Mouse (Mus musculus) ES-E14 (cell line): ENCODE data around the gene Plekhg1. TPM values are rescaled to one million over a fixed set of nuclear protein-coding genes. Genes with fewer than 3 reads are reported as not detected.

Experiments
- DNase-seq: peaks from one replicate; pipeline ENCODE4 v3.0.0-alpha.2; 2013; ENCODE audit warnings: low read depth, low spot score
- H3K27ac ChIP-seq: 2 replicates; pipeline ENCODE4 v1.5.1; 2012; ENCODE audit warnings: low read depth, mild to moderate bottlenecking, low read length, moderate library complexity, mixed read lengths; ENCODE audit not compliant: poor library complexity, insufficient read depth, severe bottlenecking
- H3K36me3 ChIP-seq: 2 replicates; pipeline ENCODE4 v1.6.1; 2012; ENCODE audit warnings: mild to moderate bottlenecking, low read length, moderate library complexity, mixed read lengths; ENCODE audit not compliant: control insufficient read depth, poor library complexity, insufficient read depth, severe bottlenecking
- H3K4me1 ChIP-seq, 2 experiments: fragments of 150-350 bp in 1 of 2; sonication (generic) in 1 of 2; 2 replicates each; pipeline ENCODE4 v1.6.1; 2012; ENCODE audit warnings: low read length in 2 of 2, mild to moderate bottlenecking in 1 of 2, mixed read lengths in 1 of 2; ENCODE audit not compliant: control insufficient read depth in 2 of 2, insufficient read depth in 2 of 2, poor library complexity in 1 of 2
- H3K4me3 ChIP-seq, 2 experiments: fragments of 150-350 bp in 1 of 2; sonication (generic) in 1 of 2; 2 replicates each; pipeline ENCODE4 v1.5.1; 2012; ENCODE audit warnings: low read length in 2 of 2, low read depth in 1 of 2, mild to moderate bottlenecking in 1 of 2, mixed read lengths in 1 of 2; ENCODE audit not compliant: insufficient read depth in 1 of 2, poor library complexity in 1 of 2, severe bottlenecking in 1 of 2
- H3K9ac ChIP-seq: 2 replicates; pipeline ENCODE4 v1.6.1; 2012; ENCODE audit warnings: low read depth, mild to moderate bottlenecking, low read length, mixed read lengths; ENCODE audit not compliant: poor library complexity, insufficient read depth, severe bottlenecking
- H3K9me3 ChIP-seq: fragments of 150-350 bp; sonication (generic); 2 replicates; pipeline ENCODE4 v1.6.1; 2012; ENCODE audit warnings: low read depth, mild to moderate bottlenecking, low read length; ENCODE audit not compliant: control insufficient read depth, insufficient read depth
- CHD2 ChIP-seq: IDR thresholded peaks from 2 replicates; pipeline ENCODE4 v1.6.1; 2014; ENCODE audit warnings: mild to moderate bottlenecking, low read depth, low read length, inconsistent platforms
- HCFC1 ChIP-seq: IDR thresholded peaks from 2 replicates; pipeline ENCODE4 v1.6.1; 2012; ENCODE audit warnings: low read length, inconsistent platforms, borderline replicate concordance; ENCODE audit not compliant: insufficient read depth
- MAFK ChIP-seq: IDR thresholded peaks from 2 replicates; pipeline ENCODE4 v1.6.1; 2014; ENCODE audit warnings: mild to moderate bottlenecking, low read depth, low read length, inconsistent platforms; ENCODE audit not compliant: insufficient read depth
- ZC3H11A ChIP-seq: IDR thresholded peaks from 2 replicates; pipeline ENCODE4 v1.6.1; 2012; ENCODE audit warnings: low read depth, mild to moderate bottlenecking, inconsistent platforms, low read length, borderline replicate concordance
- ZNF384 ChIP-seq: IDR thresholded peaks from 2 replicates; pipeline ENCODE4 v1.6.1; 2012; ENCODE audit warnings: low read depth, low read length, inconsistent platforms
- in situ Hi-C, 2 experiments: fragments of 600-800 bp; cut with MboI; formaldehyde crosslinking; loops; one replicate each; pipeline ENCODE4 v1.15.1; 2025; ENCODE audit warnings: low sequenced_read_pairs in 2 of 2, inconsistent platforms in 1 of 2; ENCODE audit not compliant: unreplicated experiment in 2 of 2
- total RNA-seq: library from RNA; depleted of rRNA; stranded (reverse); fragments of 300-350 nt; gene quantifications from 2 replicates; pipeline ENCODE4 v1.2.3, GENCODE M21; 2012

Gene Plekhg1
- total RNA-seq, 1 experiment, result 8.8 TPM

DNA sequence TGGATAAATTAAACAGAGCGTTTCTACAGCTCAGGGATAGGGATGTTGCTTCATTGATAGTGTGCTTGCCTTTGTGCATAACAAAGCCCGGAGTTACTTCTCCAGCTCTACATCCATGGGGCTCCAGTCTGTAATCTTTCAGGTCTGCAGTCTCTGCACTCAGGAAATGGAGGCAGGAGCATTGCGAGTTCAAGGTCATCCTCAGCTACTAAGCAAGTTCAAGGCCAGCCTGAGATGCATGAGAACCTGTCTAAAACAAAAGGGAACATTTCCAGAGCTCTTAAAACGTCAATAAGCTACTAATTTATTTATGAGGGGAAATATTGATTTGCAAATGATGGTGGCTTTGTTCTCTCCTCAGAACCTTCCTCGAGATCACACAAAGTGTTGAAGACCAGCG, 209.1 kb downstream of the Plekhg1 start:
- Histone ChIP-seq H3K27ac (no peak overlapping the region; the same call in 1 of the 2 replicates), H3K9me3 (no peaks in the 10 kb centered on the region), H3K4me3 (no peak overlapping the region), H3K36me3 (peaks cover 7% of the 10 kb centered on the region; the same call in 1 of the 2 replicates), H3K4me1 (peaks cover 0 to 4% of the 10 kb centered on the region in 2 experiments; a peak in 1 of 4 replicates), H3K9ac (no peak overlapping the region)
- DNase-seq, result no peak
- TF ChIP-seq MAFK (no peak), CHD2 (no peak), ZC3H11A (no peak), HCFC1 (no peak)
- in situ Hi-C loops, result loop anchor here (10.0 kb wide), 3 partner anchors 365 to 415 kb away; no protein-coding TSS in a partner anchor

DNA sequence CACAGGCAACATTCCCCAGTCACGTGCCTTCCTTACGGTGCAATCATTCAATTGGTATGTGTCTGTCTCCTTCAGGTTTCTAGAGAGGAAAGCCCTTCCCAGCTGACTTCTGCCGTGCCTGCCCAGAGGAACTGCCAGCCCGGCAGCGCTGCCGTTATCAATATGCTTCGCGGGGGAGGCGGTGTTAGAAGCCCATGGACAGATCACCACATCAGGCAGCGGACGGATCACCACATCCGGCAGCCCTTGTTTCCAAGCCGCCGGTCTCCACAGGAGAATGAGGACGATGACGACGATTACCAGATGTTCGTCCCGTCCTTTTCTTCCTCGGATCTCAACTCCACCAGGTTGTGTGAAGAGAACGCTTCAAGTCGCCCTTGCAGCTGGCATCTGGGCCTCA, 216.3 kb downstream of the Plekhg1 start:
- Histone ChIP-seq H3K4me3 (0 out of 4 replicates have a peak overlapping the region, but pooled peaks of 1 of the 2 experiments have one; percentile 10), H3K9ac (no peak overlapping the region), H3K36me3 (peaks cover 11% of the 10 kb centered on the region; the same call in 1 of the 2 replicates), H3K9me3 (no peaks in the 10 kb centered on the region), H3K4me1 (no peaks in the 10 kb centered on the region), H3K27ac (no peak overlapping the region)
- in situ Hi-C loops, result no loop called here
- no peak for DNase-seq
- TF ChIP-seq HCFC1, result no peak
- no peak for TF ChIP-seq MAFK
- TF ChIP-seq ZC3H11A, result no peak
- TF ChIP-seq CHD2, result no peak
- TF ChIP-seq ZNF384, result no peak

DNA sequence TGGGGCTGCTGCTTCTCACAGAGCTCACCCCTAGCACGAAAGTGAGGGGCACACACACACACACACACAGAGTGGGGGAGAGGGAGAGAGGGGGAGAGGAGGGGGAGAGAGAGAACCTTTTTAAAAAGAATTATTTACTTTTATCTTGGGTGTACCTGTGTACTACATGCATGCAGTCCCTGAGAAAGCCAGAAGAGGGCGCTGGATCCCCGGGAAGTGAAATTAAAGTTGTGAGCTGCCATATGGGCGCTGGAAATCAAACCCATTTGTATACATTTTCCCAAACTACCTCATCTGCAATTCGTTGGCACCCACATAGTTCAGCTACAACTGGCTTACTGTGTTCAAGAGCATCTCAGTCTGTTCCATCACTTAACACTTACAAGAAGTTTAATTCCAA, 218.4 kb downstream of the Plekhg1 start:
- no peak overlapping the region for H3K27ac ChIP-seq
- H3K9ac ChIP-seq, result no peak overlapping the region
- H3K36me3 ChIP-seq, result peaks cover 13% of the 10 kb centered on the region; the same call in 1 of the 2 replicates
- H3K4me3 ChIP-seq, result no peak overlapping the region
- in situ Hi-C loops, result no loop called here
- no peaks in the 10 kb centered on the region for H3K4me1 ChIP-seq
- no peak for DNase-seq
- H3K9me3 ChIP-seq, result no peaks in the 10 kb centered on the region
- TF ChIP-seq ZC3H11A (peak; percentile 48; the same call in 1 of the 2 replicates), MAFK (no peak)

DNA sequence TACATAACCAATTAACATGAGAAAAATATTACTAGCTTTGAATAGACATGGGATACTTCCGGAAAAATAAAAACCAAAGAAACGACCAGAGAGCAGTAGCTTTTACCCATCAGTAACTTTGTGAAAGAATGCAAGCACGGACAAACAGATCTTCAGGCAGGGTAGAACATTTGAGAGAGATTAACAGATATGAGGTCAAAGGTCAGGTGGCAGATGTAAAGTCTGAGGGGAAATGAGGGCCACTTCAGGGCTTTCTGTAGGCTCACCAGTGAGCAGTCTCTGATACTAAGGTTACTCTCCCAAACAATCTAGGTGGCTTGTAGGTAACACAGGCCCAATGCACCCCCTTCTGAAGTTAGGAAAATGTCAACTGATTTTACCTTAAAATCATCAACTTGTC, 228.9 kb downstream of the Plekhg1 start:
- TF ChIP-seq ZNF384 (no peak), ZC3H11A (no peak), MAFK (no peak), HCFC1 (no peak), CHD2 (no peak)
- Histone ChIP-seq H3K4me3 (no peak overlapping the region), H3K9me3 (no peaks in the 10 kb centered on the region), H3K36me3 (no peaks in the 10 kb centered on the region), H3K27ac (no peak overlapping the region), H3K4me1 (peaks cover 0 to 4% of the 10 kb centered on the region in 2 experiments; a peak in 1 of 4 replicates), H3K9ac (no peak overlapping the region)
- in situ Hi-C loops, result no loop called here
- DNase-seq, result no peak

DNA sequence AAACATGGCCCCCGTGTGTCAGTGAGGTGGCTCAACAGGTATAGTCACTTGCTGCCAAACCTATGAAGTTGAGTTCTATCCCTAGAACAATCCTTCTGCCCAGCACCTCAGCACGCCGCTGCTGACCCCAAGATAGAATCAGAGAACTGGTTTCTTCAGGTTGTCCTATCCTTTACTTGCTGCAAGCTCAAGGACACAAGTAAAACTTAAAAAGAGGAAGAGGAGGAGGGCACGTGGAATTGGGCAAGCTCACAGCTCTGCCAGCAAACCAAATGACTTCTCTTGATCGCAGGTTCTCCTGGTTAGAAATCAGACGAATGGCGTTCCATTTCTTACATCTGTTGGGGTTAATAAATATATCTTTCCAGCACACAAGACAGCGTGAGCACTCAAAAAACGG, 232.1 kb downstream of the Plekhg1 start:
- no peak for TF ChIP-seq CHD2
- TF ChIP-seq ZC3H11A, result no peak
- no peak for TF ChIP-seq ZNF384
- TF ChIP-seq MAFK, result no peak
- no peak for TF ChIP-seq HCFC1
- H3K27ac ChIP-seq, result no peak overlapping the region
- in situ Hi-C loops, result no loop called here
- no peak overlapping the region for H3K9ac ChIP-seq
- no peaks in the 10 kb centered on the region for H3K9me3 ChIP-seq
- H3K36me3 ChIP-seq, result no peaks in the 10 kb centered on the region
- H3K4me3 ChIP-seq, result peak overlapping the region; percentile 75 to 84; a peak in 2 of 4 replicates
- H3K4me1 ChIP-seq, result peaks cover 3 to 17% of the 10 kb centered on the region in 2 experiments
- DNase-seq, result no peak
